Mouse (Mus musculus) thymus, postnatal 14 days (tissue): Measurements from ENCODE around the gene Gstp3.
A peak's percentile ranks its signal among the peaks of the same experiment; 100 is the strongest.
"Not testable (repeated sequence)": the region's sequence is repeated elsewhere in the genome, so short reads cannot be mapped to it uniquely, and the experiment has no call there.

Source experiments
- DNase-seq: peaks from one replicate; pipeline ENCODE4 v3.0.0; 2021

Gene Gstp3

GRCm38 (mm10) chr19:4058581-4058980 is 788 bp downstream of the Gstp3 start:
- DNase-seq = no peak

- DNase-seq = no peak
These were observed 1.4 kb downstream of the Gstp3 start for GRCm38 (mm10) chr19:4057962-4058361.

GRCm38 (mm10) chr19:4057389-4057788 is 2.0 kb downstream of the Gstp3 start:
- no peak for DNase-seq

DNA sequence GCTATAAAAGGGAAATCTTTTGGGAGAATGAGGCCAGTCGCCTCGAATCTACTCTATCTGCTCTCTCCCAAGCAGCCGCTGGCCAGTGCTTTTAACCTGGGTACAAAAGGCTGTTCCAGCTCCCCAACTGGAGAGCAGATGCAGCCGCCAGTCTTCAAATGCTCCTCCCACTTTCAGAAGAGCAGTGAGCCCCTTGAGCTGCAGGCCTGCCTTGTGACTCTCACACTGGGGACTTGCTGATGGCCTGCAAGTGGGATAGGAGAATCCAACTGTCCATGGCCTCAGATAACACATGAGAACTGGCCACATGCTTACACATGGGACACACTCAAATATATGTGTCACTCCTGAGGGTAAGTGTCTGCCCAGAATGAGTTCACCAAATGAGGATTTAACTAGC is 2.6 kb downstream of the Gstp3 start:
- DNase-seq = no peak

GRCm38 (mm10) chr19:4055947-4056693 is 3.2 kb downstream of the Gstp3 start:
- DNase-seq = no peak

- DNase-seq = no peak
These were observed 4.0 kb downstream of the Gstp3 start for GRCm38 (mm10) chr19:4055216-4055946.

DNA sequence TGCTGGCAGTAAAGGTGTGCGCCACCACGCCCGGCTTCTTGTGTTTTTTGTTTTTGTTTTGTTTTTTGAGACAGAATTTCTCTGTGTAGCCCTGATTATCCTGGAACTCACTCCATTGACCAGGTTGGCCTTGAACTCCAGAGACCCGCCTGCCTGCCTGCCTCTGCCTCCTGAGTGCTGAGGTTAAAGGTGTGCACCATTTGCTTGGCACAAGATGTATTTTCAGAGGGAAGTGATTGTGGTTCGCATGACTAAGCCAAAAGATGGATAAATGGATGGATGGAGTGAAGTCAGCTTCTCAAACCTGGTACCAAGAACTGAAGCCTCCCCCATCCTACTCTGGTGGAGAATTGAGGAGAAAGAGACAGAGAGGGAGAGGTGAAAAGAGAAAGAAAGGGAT is 4.8 kb downstream of the Gstp3 start:
- DNase-seq = no peak

GRCm38 (mm10) chr19:4052516-4053030 is 6.8 kb downstream of the Gstp3 start:
- DNase-seq = no peak

GRCm38 (mm10) chr19:4051741-4052515 is 7.4 kb downstream of the Gstp3 start:
- peak; percentile 81 for DNase-seq

GRCm38 (mm10) chr19:4051016-4051415 is 8.4 kb downstream of the Gstp3 start:
- DNase-seq = peak; percentile 21

DNA sequence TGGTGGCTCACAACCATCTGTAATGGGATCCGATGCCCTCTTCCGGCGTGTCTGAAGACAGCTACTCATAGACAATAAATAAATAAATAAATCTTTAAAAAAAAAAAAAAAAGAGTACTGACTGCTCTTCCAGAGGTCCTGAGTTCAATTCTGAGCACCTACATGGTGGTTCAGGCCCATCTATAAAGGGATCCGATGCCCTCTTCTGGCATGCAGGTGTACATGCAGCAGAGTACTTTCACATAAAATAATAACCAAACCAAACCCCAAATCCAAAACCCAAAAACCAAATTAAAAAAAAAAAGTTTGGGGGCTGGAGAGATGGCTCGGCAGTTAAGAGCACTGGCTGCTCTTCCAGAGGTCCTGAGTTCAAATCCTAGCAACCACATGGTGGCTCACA is 10.3 kb downstream of the Gstp3 start:
- not testable (repeated sequence) for DNase-seq

GRCm38 (mm10) chr19:4047859-4048258 is 11.5 kb downstream of the Gstp3 start:
- DNase-seq = peak; percentile 87

GRCm38 (mm10) chr19:4046866-4047254 is 12.5 kb downstream of the Gstp3 start:
- no peak for DNase-seq

DNA sequence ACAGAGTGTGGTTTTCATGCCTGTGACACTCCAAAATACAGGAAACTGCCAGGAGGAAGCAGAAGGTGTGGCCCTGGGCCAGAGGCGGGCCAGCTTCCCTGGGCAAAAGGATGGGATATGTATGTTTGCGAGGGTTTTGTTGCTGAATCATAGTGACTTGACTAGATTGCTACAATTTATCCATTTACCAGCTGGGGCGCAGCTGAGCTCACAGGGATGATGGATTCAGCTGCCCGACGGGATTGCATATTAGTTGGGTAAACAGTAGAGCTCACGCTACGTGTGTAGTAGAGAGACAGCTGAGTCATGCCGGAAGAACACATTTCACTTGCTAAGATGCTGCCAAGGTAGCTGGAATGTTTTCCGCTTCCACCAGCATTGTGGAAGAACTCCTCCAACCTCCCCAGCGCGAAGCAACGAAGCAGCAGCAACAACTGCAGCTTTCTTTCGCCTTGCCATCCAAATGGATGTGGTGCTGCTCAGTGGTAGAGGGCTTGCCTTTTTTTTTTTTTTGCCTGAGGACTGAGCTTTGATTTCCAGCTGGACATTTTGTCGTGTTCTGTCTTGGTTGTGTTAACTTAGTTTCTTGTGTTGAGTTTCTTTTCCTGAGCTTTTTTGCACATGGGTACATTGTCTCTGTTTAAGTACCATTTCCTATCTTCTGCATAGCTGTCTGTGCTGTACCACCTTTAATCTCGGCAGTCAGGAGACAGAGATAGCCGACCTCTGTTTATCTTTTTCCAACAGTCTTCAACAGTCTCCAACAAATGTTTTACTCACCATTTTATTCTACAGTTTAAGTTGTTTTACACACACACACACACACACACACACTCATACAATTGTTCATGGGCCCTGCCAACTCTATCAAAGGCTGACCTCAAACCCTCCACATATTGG is 13.2 kb downstream of the Gstp3 start, which contains the start of gene Gstp2:
Gene Gstp2 (minus strand): TSS at position 58 of the 900 bp plus-strand sequence.
- DNase-seq = no peak

DNA sequence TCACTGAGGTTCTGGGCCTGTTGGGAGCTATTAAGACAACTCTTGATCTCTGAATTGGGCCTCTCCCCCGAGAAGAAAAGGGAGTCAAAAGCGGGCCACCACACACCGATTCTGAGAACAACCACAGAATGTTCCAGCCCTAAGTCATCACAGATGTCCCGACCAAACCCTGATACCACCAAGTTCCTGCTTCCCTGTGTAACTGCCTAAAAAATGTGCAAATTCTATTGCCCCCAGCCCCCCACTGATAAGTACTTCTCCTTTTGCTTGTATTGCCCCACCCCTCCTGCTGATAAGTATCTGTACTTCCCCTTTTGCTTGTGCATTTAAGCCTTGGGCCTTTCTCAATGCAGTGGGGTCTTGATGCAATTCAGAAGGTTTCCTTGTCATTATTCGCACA is 15.3 kb downstream of the Gstp3 start:
- DNase-seq = not testable (repeated sequence)

DNA sequence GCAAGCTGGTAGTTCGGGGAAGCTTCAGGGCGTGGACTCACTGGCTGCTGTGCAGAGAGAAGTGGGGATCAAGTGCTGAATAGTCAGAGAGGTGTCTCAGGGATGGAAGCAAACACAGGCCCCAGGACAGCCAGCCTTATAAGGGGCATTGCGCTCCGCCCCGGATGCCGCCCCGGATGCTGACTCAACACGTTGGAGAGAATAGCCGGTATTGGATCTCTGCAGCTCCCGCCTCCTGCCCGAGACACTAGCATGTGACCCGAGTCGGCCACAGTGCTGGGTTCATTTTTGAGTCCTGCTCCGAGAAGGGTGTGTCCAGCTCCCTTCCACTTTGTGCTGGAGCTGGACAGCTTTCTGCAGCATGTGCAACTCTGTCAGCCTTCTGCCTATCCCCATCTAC is 17.2 kb downstream of the Gstp3 start:
- DNase-seq = no peak

- not testable (repeated sequence) for DNase-seq
These were observed 17.9 kb downstream of the Gstp3 start for GRCm38 (mm10) chr19:4041500-4041899.

DNA sequence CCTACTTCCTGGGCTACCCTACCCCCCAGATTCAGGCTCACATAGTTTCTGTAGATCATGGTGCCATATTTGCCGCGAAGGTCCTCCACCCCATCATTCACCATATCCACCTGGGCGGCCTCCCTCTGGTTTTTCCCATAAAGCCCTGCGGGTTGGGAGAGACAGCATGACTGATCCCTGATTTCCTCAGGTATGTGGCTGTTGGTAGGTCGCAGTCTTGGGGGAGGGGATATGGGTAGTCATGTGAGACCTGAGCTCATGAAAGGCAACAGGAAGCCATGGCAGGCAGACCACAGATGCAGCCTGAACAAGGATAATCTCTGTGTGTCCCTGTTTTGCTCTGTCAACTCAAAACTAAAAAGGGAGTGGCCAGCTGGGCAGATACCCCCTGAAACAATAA is 18.4 kb downstream of the Gstp3 start:
- not testable (repeated sequence) for DNase-seq

DNA sequence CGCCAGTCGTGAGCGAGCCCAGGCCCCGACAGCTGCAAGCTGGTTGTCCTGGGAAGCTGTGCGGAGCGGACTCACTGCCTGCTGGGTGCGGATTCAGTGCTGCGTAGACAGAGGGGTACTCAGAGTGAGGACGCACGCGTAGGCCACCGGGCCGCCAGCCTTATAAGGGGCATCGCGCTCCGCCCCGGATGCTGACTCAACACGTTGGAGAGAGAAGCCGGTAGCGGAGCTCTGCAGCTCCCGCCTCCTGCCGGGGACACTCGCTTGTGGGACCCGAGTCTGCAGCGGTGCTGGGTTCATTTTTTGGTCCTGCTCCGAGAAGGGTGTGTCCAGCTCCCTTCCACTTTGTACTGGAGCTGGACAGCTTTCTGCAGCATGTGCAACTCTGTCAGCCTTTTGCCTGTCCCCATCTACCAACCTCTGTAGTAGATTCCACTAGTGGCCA is 21.6 kb downstream of the Gstp3 start, which contains the start of gene Gstp1:
Gene Gstp1 (minus strand): TSS at position 198 of the 445 bp plus-strand sequence.
- peak; percentile 91 for DNase-seq

GRCm38 (mm10) chr19:4037154-4037787 is 22.1 kb downstream of the Gstp3 start:
- not testable (repeated sequence) for DNase-seq

- DNase-seq = no peak
These were observed 22.9 kb downstream of the Gstp3 start for GRCm38 (mm10) chr19:4036327-4037045.
